Mouse (Mus musculus): ENCODE results near the gene Plekha1. TPM values are rescaled to one million over a fixed set of nuclear protein-coding genes. Genes with fewer than 3 reads are reported as not detected.
A peak's percentile ranks its signal among the peaks of the same experiment; 100 is the strongest.

Gene Plekha1
- polyA plus RNA-seq, 1 experiment from 2014 or later: 57.1 TPM

DNA sequence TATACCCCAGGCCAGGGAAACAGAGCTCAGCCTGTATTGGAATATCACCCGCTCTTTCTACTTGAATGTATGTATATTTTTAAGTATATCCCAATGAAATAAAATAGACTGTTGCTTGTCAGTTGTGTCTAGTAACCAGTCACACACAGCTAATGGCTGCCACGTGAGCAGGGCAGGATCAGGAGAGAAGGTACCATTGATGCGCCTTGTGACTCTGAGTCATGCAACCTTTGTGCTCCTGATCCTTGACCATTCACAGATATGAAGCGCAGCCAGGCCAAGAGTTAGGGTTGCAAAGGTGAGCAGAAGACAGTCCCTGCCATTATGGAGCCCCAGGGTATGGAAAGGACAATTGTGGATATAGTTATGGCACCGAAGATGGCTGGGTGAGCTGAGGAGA lies 34.0 kb upstream of the Plekha1 start:
- H3K36me3 ChIP-seq (ENCODE audit: control insufficient read depth, insufficient read depth): no peaks in the 10 kb centered on the region
- WGBS: 94% methylated on average over 5 of the region's 5 CpGs
- ATAC-seq: no peak
- H3K4me2 ChIP-seq (ENCODE audit: low read length): no peak overlapping the region
- no peak overlapping the region for H3K9ac ChIP-seq (replicated peaks; ENCODE audit: low read depth, low read length)
- H3K4me1 ChIP-seq (replicated peaks; ENCODE audit: control insufficient read depth, insufficient read depth, low read length): peaks cover 11% of the 10 kb centered on the region
- no peaks in the 10 kb centered on the region for H3K9me3 ChIP-seq (ENCODE audit: control insufficient read depth, low read length)
- no peak overlapping the region for H3K4me3 ChIP-seq (replicated peaks; ENCODE audit: low read length)
- no peak overlapping the region for H3K27ac ChIP-seq (ENCODE audit: low read length)
- peaks cover 15% of the 10 kb centered on the region; the same call in 1 of the 2 replicates for H3K27me3 ChIP-seq (replicated peaks; ENCODE audit: control insufficient read depth, insufficient read depth, low read length)

GRCm38 (mm10) chr7:130834299-130834698 lies 31.3 kb upstream of the Plekha1 start:
- WGBS: 13% methylated on average over 19 of the region's 21 CpGs
- Histone ChIP-seq H3K27ac (ENCODE audit: low read length) (no peak overlapping the region), H3K4me2 (ENCODE audit: low read length) (no peak overlapping the region), H3K4me1 (replicated peaks; ENCODE audit: control insufficient read depth, insufficient read depth, low read length) (peaks cover 26% of the 10 kb centered on the region), H3K36me3 (ENCODE audit: control insufficient read depth, insufficient read depth) (no peaks in the 10 kb centered on the region), H3K9me3 (ENCODE audit: control insufficient read depth, low read length) (no peaks in the 10 kb centered on the region), H3K27me3 (replicated peaks; ENCODE audit: control insufficient read depth, insufficient read depth, low read length) (peaks cover 17% of the 10 kb centered on the region; the same call in 1 of the 2 replicates), H3K4me3 (replicated peaks; ENCODE audit: low read length) (no peak overlapping the region), H3K9ac (replicated peaks; ENCODE audit: low read depth, low read length) (no peak overlapping the region)
- peak; percentile 82 for ATAC-seq

DNA sequence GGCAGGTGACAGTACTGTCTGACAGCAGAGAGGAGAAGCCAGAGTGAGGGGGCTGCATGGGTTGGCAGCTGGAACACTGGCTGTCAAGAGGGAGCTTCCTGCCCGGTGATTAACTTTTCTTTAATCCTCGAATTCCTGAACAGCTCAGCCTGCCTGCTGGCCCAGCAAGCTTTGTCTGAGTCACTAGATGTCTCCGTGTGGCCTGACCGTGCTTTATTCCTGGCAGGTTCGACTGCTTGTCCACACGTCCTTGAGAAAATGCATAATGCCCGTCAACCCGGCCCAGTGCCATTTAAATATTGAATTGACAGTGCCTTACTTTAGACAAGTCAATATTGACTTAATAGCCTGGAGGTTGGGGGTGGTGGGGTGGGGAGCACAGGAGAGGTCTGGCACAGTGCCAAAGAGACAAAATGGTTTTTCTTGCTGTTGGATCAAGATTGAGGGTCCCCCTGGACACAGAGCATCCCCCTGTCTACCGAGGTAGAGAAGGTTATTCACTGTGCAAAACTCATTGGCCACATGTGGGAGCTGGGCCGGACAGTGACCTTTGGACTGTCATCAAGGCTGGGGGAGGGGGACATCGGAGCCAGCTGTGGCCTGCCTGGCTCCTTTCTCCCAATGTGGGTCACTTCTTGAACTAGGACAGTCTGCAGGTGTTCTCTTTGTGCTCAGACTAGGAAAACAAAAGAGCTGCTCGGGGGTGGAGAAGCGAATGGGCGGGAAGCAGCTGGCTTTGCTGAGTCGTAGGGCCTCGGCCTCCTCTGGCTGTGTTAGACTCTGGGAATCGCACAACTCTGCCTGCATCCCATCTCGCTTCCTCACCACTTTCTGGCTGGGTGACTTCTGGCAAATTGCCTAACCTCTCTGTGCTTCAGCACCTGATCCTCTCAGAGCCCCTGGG lies 30.3 kb upstream of the Plekha1 start:
- 0 out of 2 replicates have a peak, but pooled peaks have one; percentile 32 for ATAC-seq
- no peak overlapping the region for H3K27ac ChIP-seq (ENCODE audit: low read length)

DNA sequence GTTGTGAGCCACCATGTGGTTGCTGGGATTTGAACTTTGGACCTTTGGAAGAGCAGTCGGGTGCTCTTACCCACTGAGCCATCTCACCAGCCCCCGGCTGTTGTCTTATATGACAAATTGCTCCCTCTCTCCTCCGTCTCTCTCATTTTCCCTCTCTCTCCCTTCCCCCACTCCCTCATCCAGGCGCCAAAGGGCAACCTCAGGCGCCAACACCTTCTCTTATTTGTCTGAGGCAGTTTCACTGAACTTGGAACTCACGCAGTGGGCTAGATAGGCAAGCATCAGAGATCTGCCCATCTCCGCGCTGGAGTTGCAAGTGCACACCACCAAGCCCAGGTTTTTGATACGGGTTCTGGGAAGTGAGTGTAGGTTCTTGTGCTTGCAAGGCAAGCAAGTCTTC lies 29.5 kb upstream of the Plekha1 start:
- Histone ChIP-seq H3K4me2 (ENCODE audit: low read length) (no peak overlapping the region), H3K4me1 (replicated peaks; ENCODE audit: control insufficient read depth, insufficient read depth, low read length) (peaks cover 26% of the 10 kb centered on the region), H3K36me3 (ENCODE audit: control insufficient read depth, insufficient read depth) (no peaks in the 10 kb centered on the region), H3K27me3 (replicated peaks; ENCODE audit: control insufficient read depth, insufficient read depth, low read length) (peaks cover 17% of the 10 kb centered on the region; the same call in 1 of the 2 replicates), H3K9me3 (ENCODE audit: control insufficient read depth, low read length) (no peaks in the 10 kb centered on the region), H3K4me3 (replicated peaks; ENCODE audit: low read length) (no peak overlapping the region), H3K27ac (ENCODE audit: low read length) (no peak overlapping the region), H3K9ac (replicated peaks; ENCODE audit: low read depth, low read length) (no peak overlapping the region)
- 77% methylated on average over 9 of the region's 9 CpGs for WGBS
- ATAC-seq: no peak

More for the DNA sequence above, 30.3 kb upstream of the Plekha1 start:
- no peaks in the 10 kb centered on the region for H3K9me3 ChIP-seq (ENCODE audit: control insufficient read depth, low read length)
- 7% methylated on average over 18 of the region's 18 CpGs for WGBS
- no peaks in the 10 kb centered on the region for H3K36me3 ChIP-seq (ENCODE audit: control insufficient read depth, insufficient read depth)
- H3K4me1 ChIP-seq (replicated peaks; ENCODE audit: control insufficient read depth, insufficient read depth, low read length): peaks cover 26% of the 10 kb centered on the region
- no peak overlapping the region for H3K9ac ChIP-seq (replicated peaks; ENCODE audit: low read depth, low read length)
- peaks cover 17% of the 10 kb centered on the region; the same call in 1 of the 2 replicates for H3K27me3 ChIP-seq (replicated peaks; ENCODE audit: control insufficient read depth, insufficient read depth, low read length)
- H3K4me3 ChIP-seq (replicated peaks; ENCODE audit: low read length): no peak overlapping the region
- no peak overlapping the region for H3K4me2 ChIP-seq (ENCODE audit: low read length)

DNA sequence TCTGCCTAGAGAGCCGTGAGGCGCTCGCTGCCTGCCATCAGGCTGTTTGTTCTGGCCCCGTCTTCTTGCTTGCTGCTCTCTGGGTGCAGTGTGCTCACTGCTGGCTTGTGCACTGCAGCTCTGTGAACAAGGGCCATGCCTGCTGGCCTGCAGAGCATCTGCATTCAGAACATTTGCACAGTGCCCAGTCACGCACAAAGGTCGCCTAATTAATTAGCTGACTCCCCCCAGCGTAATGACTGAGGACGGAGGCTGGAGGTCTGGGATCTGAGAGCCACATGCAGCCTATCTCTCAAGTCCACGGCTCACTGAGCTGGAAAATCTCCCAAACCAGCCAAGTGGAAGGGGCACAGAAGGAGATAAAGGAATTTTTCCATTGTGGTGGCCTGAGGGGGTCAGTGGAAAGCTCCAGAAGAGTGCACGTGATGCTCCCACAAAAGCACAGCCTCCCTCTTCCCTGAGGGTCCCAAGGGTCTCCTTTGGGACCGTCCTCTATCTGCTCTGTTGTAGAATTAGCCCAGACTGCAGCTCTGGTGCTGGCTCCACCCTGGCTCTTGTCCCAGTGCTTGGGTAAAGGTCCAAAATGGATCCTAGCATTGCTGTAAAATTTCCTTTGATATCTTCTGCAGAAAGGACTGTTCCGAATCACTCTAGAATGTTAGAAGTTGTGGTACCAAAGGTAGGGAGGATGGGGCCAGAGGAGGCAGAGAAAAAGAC lies 27.5 kb upstream of the Plekha1 start:
- Histone ChIP-seq H3K9me3 (ENCODE audit: control insufficient read depth, low read length) (no peaks in the 10 kb centered on the region), H3K4me3 (replicated peaks; ENCODE audit: low read length) (no peak overlapping the region), H3K36me3 (ENCODE audit: control insufficient read depth, insufficient read depth) (no peaks in the 10 kb centered on the region), H3K9ac (replicated peaks; ENCODE audit: low read depth, low read length) (0 out of 2 replicates have a peak overlapping the region, but pooled peaks have one; percentile 37), H3K27ac (ENCODE audit: low read length) (no peak overlapping the region; the same call in 1 of the 2 replicates), H3K4me2 (ENCODE audit: low read length) (no peak overlapping the region; the same call in 1 of the 2 replicates), H3K4me1 (replicated peaks; ENCODE audit: control insufficient read depth, insufficient read depth, low read length) (peaks cover 26% of the 10 kb centered on the region), H3K27me3 (replicated peaks; ENCODE audit: control insufficient read depth, insufficient read depth, low read length) (peaks cover 17% of the 10 kb centered on the region; the same call in 1 of the 2 replicates)
- 6% methylated on average over 12 of the region's 12 CpGs for WGBS
- ATAC-seq: peak; percentile 84

- Histone ChIP-seq H3K4me2 (ENCODE audit: low read length) (no peak overlapping the region), H3K4me1 (replicated peaks; ENCODE audit: control insufficient read depth, insufficient read depth, low read length) (peaks cover 26% of the 10 kb centered on the region), H3K4me3 (replicated peaks; ENCODE audit: low read length) (no peak overlapping the region), H3K36me3 (ENCODE audit: control insufficient read depth, insufficient read depth) (no peaks in the 10 kb centered on the region), H3K9ac (replicated peaks; ENCODE audit: low read depth, low read length) (no peak overlapping the region), H3K27ac (ENCODE audit: low read length) (no peak overlapping the region; the same call in 1 of the 2 replicates), H3K9me3 (ENCODE audit: control insufficient read depth, low read length) (no peaks in the 10 kb centered on the region), H3K27me3 (replicated peaks; ENCODE audit: control insufficient read depth, insufficient read depth, low read length) (peaks cover 15% of the 10 kb centered on the region; the same call in 1 of the 2 replicates)
- 35% methylated on average over 3 of the region's 3 CpGs for WGBS
- ATAC-seq: no peak
Observed at GRCm38 (mm10) chr7:130838658-130839025, 26.9 kb upstream of the Plekha1 start.

- WGBS: 89% methylated on average over 12 of the region's 12 CpGs
- ATAC-seq: no peak
Observed at GRCm38 (mm10) chr7:130839380-130840100, 26.0 kb upstream of the Plekha1 start.

DNA sequence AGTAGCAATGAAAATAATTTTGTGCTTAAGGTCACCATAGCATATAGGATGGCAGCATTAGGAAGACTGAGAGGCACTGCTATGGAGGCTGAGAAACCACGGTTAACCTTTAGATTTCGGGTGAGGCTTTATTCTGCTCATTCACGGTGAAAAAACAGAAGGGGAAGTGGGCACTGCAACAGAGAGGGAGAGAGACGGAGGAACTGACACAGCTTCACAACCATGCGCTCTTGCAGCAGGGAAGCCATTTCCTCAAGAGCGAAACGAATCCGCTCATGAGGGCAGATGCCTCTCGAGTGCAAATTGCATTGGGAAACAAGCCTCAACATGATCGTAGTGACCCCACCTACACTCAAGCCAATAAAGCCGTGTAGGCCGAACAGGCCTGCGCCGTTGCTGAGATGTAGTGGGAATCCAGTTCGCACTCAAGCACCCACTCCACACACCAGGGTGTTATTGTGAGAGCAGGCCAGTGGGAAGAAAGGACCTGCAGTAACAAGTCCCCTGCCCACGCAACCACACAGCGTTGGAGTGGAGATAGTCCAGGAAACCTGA lies 18.3 kb upstream of the Plekha1 start:
- 91% methylated on average over 17 of the region's 17 CpGs for WGBS
- Histone ChIP-seq H3K9ac (replicated peaks; ENCODE audit: low read depth, low read length) (no peak overlapping the region), H3K4me3 (replicated peaks; ENCODE audit: low read length) (no peak overlapping the region), H3K36me3 (ENCODE audit: control insufficient read depth, insufficient read depth) (no peaks in the 10 kb centered on the region), H3K27me3 (replicated peaks; ENCODE audit: control insufficient read depth, insufficient read depth, low read length) (no peaks in the 10 kb centered on the region), H3K27ac (ENCODE audit: low read length) (no peak overlapping the region), H3K9me3 (ENCODE audit: control insufficient read depth, low read length) (no peaks in the 10 kb centered on the region), H3K4me1 (replicated peaks; ENCODE audit: control insufficient read depth, insufficient read depth, low read length) (no peaks in the 10 kb centered on the region), H3K4me2 (ENCODE audit: low read length) (no peak overlapping the region)
- no peak for ATAC-seq

More at GRCm38 (mm10) chr7:130839380-130840100, 26.0 kb upstream of the Plekha1 start:
- Histone ChIP-seq H3K4me2 (ENCODE audit: low read length) (no peak overlapping the region), H3K27ac (ENCODE audit: low read length) (no peak overlapping the region), H3K27me3 (replicated peaks; ENCODE audit: control insufficient read depth, insufficient read depth, low read length) (peaks cover 8% of the 10 kb centered on the region; the same call in 1 of the 2 replicates), H3K4me3 (replicated peaks; ENCODE audit: low read length) (no peak overlapping the region), H3K36me3 (ENCODE audit: control insufficient read depth, insufficient read depth) (no peaks in the 10 kb centered on the region), H3K9me3 (ENCODE audit: control insufficient read depth, low read length) (no peaks in the 10 kb centered on the region), H3K9ac (replicated peaks; ENCODE audit: low read depth, low read length) (no peak overlapping the region), H3K4me1 (replicated peaks; ENCODE audit: control insufficient read depth, insufficient read depth, low read length) (peaks cover 26% of the 10 kb centered on the region)
